Mouse (Mus musculus): ENCODE data around the gene Hsfy2.

Hsfy2 gene

DNA sequence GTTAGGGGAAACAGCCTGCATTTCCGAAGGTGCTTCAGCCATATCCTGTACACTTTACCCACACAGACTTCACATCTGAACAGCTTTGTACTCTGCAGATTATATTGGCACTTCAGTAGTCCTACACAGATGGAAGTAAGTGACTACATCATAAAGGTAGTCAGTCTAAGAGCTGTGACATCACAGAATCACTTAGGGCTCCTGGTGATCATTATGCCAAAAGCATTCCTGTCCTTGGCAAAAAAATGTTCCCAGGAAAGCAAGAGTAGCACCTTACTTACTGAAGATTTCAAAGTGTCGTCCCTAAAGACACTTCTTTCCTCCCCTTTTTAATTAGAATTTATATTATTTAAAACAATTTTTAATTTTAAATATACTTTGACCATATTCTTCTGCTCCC, at the start of gene Hsfy2:
Gene Hsfy2, minus strand, starts transcription at position 101 of the 400 bp plus-strand sequence.
- DNase-seq, result peak; percentile 64

DNA sequence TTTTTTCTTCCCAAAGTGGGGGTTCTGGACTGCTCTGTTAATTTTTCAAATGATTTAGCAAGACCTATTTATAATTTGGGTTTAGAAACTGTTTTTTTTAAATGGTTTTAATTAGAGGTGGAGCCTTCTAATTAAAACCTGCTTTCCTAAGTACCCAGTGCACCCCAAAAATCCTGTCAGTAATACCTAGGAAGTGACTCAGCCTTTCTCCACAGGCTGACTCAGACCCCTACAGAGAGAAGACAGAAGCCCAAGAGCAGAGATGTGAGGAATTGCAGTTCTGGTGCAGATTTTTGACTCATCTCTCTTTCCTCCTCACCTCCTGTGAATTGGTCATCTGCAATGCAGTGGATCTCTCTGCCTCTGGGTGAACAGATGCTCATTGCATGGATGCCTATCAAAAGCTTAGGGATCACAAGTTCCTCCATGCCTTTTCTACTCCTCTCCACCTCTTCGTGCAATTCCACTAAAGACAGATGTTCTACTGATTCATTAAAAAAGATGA, 47.9 kb upstream of the Hsfy2 start:
- DNase-seq, result no peak

DNA sequence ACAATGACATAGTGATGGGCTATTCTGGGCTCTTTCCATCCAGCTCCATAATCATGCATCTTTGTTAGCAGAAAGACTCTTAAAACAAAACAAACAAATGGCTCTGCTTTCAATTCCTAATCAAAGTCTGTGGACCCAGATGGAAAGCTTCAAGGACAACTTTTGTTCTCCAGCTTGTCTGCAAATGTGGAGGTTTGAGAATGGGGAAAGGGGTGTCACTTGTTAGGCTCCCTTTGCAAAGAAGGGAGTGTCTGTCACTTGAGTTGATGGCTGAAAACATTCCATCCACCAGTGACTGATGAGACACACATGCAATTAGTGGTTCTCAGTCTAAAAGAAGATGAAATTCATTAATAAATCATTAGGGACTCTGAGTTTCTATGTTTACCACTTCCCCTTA, 47.3 kb upstream of the Hsfy2 start:
- no peak for DNase-seq

DNA sequence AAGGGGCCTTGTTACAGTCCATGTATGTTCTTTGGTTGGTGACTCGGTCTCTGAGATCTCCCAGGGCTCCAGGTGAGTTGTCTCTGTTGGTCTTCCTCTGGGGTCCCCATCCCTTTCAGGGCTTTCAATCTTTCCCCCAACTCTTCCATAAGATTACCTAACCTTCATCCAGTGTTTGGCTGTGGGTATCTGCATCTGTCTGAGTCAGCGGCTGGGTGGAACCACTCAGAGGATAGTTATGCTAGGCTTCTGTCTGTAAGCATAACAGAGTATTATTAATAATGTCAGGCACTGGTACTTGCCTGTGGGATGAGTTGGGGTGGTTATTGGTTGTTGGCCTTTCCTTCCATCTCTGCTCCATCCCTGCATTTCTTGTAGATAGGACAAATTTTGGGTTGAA, 44.0 kb upstream of the Hsfy2 start:
- no peak for DNase-seq

GRCm38 (mm10) chr1:56675253-56675652, 38.0 kb upstream of the Hsfy2 start:
- DNase-seq, result no peak

DNA sequence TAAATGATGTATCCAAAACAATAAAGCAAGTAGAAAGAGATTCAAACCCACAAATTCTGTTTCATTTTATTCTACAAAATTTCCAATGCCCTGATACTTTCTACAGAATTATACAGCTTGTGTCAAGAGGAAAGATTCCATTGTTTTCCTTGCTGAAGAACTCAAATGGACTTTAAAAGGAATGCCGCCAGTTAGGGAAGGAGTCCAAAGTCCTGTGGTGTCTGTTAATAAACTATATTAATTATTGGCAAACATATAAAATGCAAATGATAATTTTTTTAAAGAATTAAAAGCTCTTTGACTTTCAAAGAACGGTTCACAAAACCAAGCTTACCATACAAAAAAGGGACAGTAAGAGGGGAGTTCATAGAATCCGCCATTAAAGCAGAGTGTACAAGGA, 37.4 kb upstream of the Hsfy2 start:
- DNase-seq, result no peak

GRCm38 (mm10) chr1:56671241-56671945, 34.2 kb upstream of the Hsfy2 start:
- peak; percentile 62 for DNase-seq

DNA sequence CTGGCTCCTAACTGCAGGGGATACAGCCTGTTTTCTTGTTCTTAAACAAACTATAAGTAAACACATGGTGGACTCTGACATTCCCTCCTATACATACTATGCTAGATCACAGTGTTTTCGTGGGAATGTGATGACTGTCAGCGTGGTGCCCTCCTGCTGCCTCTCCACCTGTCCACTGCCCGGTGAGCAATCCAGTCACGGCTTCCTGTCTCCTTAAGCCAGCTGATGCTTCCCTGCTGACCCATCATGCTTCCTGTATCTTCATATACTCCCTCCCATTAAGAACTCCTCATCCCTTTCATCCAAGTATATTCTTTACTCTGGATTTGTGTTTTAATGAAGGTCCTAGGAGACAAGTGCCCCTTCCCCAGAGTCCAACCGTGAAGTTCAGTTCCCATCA, 33.3 kb upstream of the Hsfy2 start:
- DNase-seq, result peak; percentile 66

GRCm38 (mm10) chr1:56664606-56665005, 27.4 kb upstream of the Hsfy2 start:
- no peak for DNase-seq

GRCm38 (mm10) chr1:56626824-56627223, 10.4 kb downstream of the Hsfy2 start:
- no peak for DNase-seq

DNA sequence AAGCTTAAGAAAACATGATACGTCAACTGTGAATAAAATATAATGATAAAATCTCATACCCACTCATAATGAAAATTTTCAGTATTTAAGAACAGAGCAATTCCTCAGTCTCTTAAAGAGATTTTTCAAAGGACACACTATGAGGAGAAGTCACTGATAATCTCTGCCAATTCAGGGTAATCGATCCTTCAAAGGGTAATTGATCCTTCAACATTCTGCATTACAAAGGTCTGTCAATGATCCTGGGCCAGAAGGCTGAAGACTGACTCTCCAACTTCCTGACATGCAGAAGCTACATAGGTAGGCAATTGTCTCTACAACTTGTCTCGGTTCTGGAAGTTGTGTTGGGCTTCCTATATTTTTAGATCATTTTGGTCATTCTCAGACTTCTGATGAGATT, 12.9 kb downstream of the Hsfy2 start:
- no peak for DNase-seq

- no peak for DNase-seq
These were observed 24.9 kb downstream of the Hsfy2 start for GRCm38 (mm10) chr1:56612384-56612783.

Measured in heart, adult 11 months (tissue).